Mouse (Mus musculus): ENCODE data around the gene Rps11. TPM values are rescaled to one million over a fixed set of nuclear protein-coding genes. Genes with fewer than 3 reads are reported as not detected.

Rps11 gene
- polyA plus RNA-seq (2017; shearing (Covaris generic)): 2,486 TPM

GRCm38 (mm10) chr7:45124224-45125143, at the start of gene Rps11:
Gene Rps11, minus strand, starts transcription at chr7:45124439.

GRCm38 (mm10) chr7:45163735-45164490, 39.7 kb upstream of the Rps11 start, which contains the start of gene Slc17a7:
Gene Slc17a7, plus strand, starts transcription at chr7:45163949.

GRCm38 (mm10) chr7:45154096-45154992, 30.1 kb upstream of the Rps11 start, which contains the start of the genes Pih1d1 and Aldh16a1:
Gene Pih1d1, plus strand, starts transcription at chr7:45154303.
Gene Aldh16a1, minus strand, starts transcription at chr7:45154584.

GRCm38 (mm10) chr7:45135993-45136567, 11.8 kb upstream of the Rps11 start, which contains the start of the genes Gm45713 and Flt3l:
Gene Gm45713, minus strand, starts transcription at chr7:45136231.
Gene Flt3l, minus strand, starts transcription at chr7:45136432.

GRCm38 (mm10) chr7:45128624-45129246, 4.5 kb upstream of the Rps11 start, which contains the start of gene Rpl13a:
Gene Rpl13a, minus strand, starts transcription at chr7:45128761.

GRCm38 (mm10) chr7:45103652-45104180, 20.5 kb downstream of the Rps11 start, which contains the start of gene Fcgrt:
Gene Fcgrt, minus strand, starts transcription at chr7:45103851.

GRCm38 (mm10) chr7:45092048-45092447, 32.2 kb downstream of the Rps11 start, which contains the start of gene Rcn3:
Gene Rcn3, minus strand, starts transcription at chr7:45092221.

Other genes with a start within 250 kb of the Rps11 start
- gene Med25, start 231.7 kb downstream of the Rps11 start, polyA plus RNA-seq (2017; shearing (Covaris generic)): 52.0 TPM
- 52.1 TPM for gene Fuz, start 228.4 kb downstream of the Rps11 start, polyA plus RNA-seq (2017; shearing (Covaris generic))
- gene Ap2a1, start 194.9 kb downstream of the Rps11 start, polyA plus RNA-seq (2017; shearing (Covaris generic)): 36.1 TPM
- not detected for gene Tsks, start 181.2 kb downstream of the Rps11 start, polyA plus RNA-seq (2017; shearing (Covaris generic))
- 0.72 TPM for gene Cpt1c, start 149.6 kb downstream of the Rps11 start, polyA plus RNA-seq (2017; shearing (Covaris generic))
- gene Prmt1, start 137.9 kb downstream of the Rps11 start, polyA plus RNA-seq (2017; shearing (Covaris generic)): 180 TPM
- gene Irf3, start 126.8 kb downstream of the Rps11 start, polyA plus RNA-seq (2017; shearing (Covaris generic)): 248 TPM
- 29.1 TPM for gene Bcl2l12, start 125.7 kb downstream of the Rps11 start, polyA plus RNA-seq (2017; shearing (Covaris generic))
- gene Scaf1, start 108.1 kb downstream of the Rps11 start, polyA plus RNA-seq (2017; shearing (Covaris generic)): 27.6 TPM
- 15.1 TPM for gene Rras, start 106.5 kb downstream of the Rps11 start, polyA plus RNA-seq (2017; shearing (Covaris generic))
- 3.5 TPM for gene Prr12, start 71.6 kb downstream of the Rps11 start, polyA plus RNA-seq (2017; shearing (Covaris generic))
- 127 TPM for gene Nosip, start 62.0 kb downstream of the Rps11 start, polyA plus RNA-seq (2017; shearing (Covaris generic))
- 3.2 TPM for gene Prrg2, start 61.8 kb downstream of the Rps11 start, polyA plus RNA-seq (2017; shearing (Covaris generic))
- gene Rcn3, start 32.2 kb downstream of the Rps11 start, polyA plus RNA-seq (2017; shearing (Covaris generic)): 159 TPM
- 6.5 TPM for gene Fcgrt, start 20.6 kb downstream of the Rps11 start, polyA plus RNA-seq (2017; shearing (Covaris generic))
- gene Rpl13a, start 4.3 kb upstream of the Rps11 start, polyA plus RNA-seq (2017; shearing (Covaris generic)): 2,118 TPM
- not detected for gene Gm45713, start 11.8 kb upstream of the Rps11 start, polyA plus RNA-seq (2017; shearing (Covaris generic))
- gene Flt3l, start 12.0 kb upstream of the Rps11 start, polyA plus RNA-seq (2017; shearing (Covaris generic)): 225 TPM
- 59.5 TPM for gene Pih1d1, start 29.9 kb upstream of the Rps11 start, polyA plus RNA-seq (2017; shearing (Covaris generic))
- 70.8 TPM for gene Aldh16a1, start 30.1 kb upstream of the Rps11 start, polyA plus RNA-seq (2017; shearing (Covaris generic))
- not detected for gene Slc17a7, start 39.5 kb upstream of the Rps11 start, polyA plus RNA-seq (2017; shearing (Covaris generic))
- gene Gfy, start 55.1 kb upstream of the Rps11 start, polyA plus RNA-seq (2017; shearing (Covaris generic)): not detected
- not detected for gene Pth2, start 56.6 kb upstream of the Rps11 start, polyA plus RNA-seq (2017; shearing (Covaris generic))
- 0.26 TPM for gene Ccdc155, start 80.5 kb upstream of the Rps11 start, polyA plus RNA-seq (2017; shearing (Covaris generic))
- 23.5 TPM for gene Dkkl1, start 87.7 kb upstream of the Rps11 start, polyA plus RNA-seq (2017; shearing (Covaris generic))
- gene Tead2, start 91.3 kb upstream of the Rps11 start, polyA plus RNA-seq (2017; shearing (Covaris generic)): 1.8 TPM
- 675 TPM for gene Cd37, start 114.7 kb upstream of the Rps11 start, polyA plus RNA-seq (2017; shearing (Covaris generic))
- gene Slc6a16, start 116.6 kb upstream of the Rps11 start, polyA plus RNA-seq (2017; shearing (Covaris generic)): not detected
- gene Slc6a21, start 153.1 kb upstream of the Rps11 start, polyA plus RNA-seq (2017; shearing (Covaris generic)): not detected
- 22.4 TPM for gene Trpm4, start 209.3 kb upstream of the Rps11 start, polyA plus RNA-seq (2017; shearing (Covaris generic))
- gene Hrc, start 210.9 kb upstream of the Rps11 start, polyA plus RNA-seq (2017; shearing (Covaris generic)): not detected
- gene Ppfia3, start 242.6 kb upstream of the Rps11 start, polyA plus RNA-seq (2017; shearing (Covaris generic)): not detected
- not detected for gene Lin7b, start 246.1 kb upstream of the Rps11 start, polyA plus RNA-seq (2017; shearing (Covaris generic))

Measured in inflammation-experienced regulatory T-cells, adult 16 weeks (primary cell).